In genomic region chr17:5189551-5190351, GRCm38 (mm10) we compare ENCODE assay signal across 7 mouse cellular contexts.
DNase-seq lines count a peak whose midpoint lies in the region; ATAC-seq and TF ChIP-seq lines count a peak whose summit lies in the region.

No protein-coding gene starts in this region.

- TF ChIP-seq POLR2A in heart, adult 2 months (IDR thresholded peaks at IDR 0.05; ENCODE audit: insufficient read depth, low read depth, low read length): peak; percentile 93

- H3K4me1 ChIP-seq in embryonic facial prominence, embryonic 12.5 days: peaks cover 29% of the 10 kb centered on the region; the same call in 1 of the 2 replicates
- peaks cover 12% of the 10 kb centered on the region for H3K4me1 ChIP-seq in heart, adult 2 months (ENCODE audit: control insufficient read depth, insufficient read depth, low read length)
- H3K4me1 ChIP-seq in limb, embryonic 13.5 days: peaks cover 34% of the 10 kb centered on the region
- peaks cover 18% of the 10 kb centered on the region for H3K4me1 ChIP-seq in midbrain, embryonic 16.5 days (ENCODE audit: control insufficient read depth, insufficient read depth, low read length)

- peak; percentile 97 for DNase-seq in adrenal gland, postnatal 25 days
- DNase-seq in heart, adult 2 months: peak; percentile 97 to 99
- peak; percentile 97 for DNase-seq in kidney, adult 8-10 months
- peak; percentile 91 to 95 for DNase-seq in spleen, postnatal 10 days (ENCODE audit: low spot score in 2 of 2)

- intact Hi-C loops in heart, adult 2 months (cut with DNase I): loop anchor here (1.0 to 5.0 kb wide), 4 partner anchors 37 to 407 kb away; no protein-coding TSS in a partner anchor

- peak overlapping the region; percentile 99 for H3K27ac ChIP-seq in embryonic facial prominence, embryonic 12.5 days
- H3K27ac ChIP-seq in heart, adult 2 months: peak overlapping the region; percentile 100
- H3K27ac ChIP-seq in limb, embryonic 13.5 days: peak overlapping the region; percentile 99
- peak overlapping the region; percentile 81 for H3K27ac ChIP-seq in midbrain, embryonic 16.5 days (ENCODE audit: low read length)

- TF ChIP-seq CTCF in heart, adult 2 months (IDR thresholded peaks at IDR 0.05): peak; percentile 76

- H3K36me3 ChIP-seq in embryonic facial prominence, embryonic 12.5 days: no peaks in the 10 kb centered on the region
- H3K36me3 ChIP-seq in heart, adult 2 months (ENCODE audit: control insufficient read depth, insufficient read depth, low read length): no peaks in the 10 kb centered on the region
- no peaks in the 10 kb centered on the region for H3K36me3 ChIP-seq in limb, embryonic 13.5 days
- no peaks in the 10 kb centered on the region for H3K36me3 ChIP-seq in midbrain, embryonic 16.5 days (ENCODE audit: control insufficient read depth, insufficient read depth, low read length)

- H3K79me2 ChIP-seq in heart, adult 2 months (replicated peaks; ENCODE audit: control insufficient read depth, insufficient read depth, low read length): peaks cover 3% of the 10 kb centered on the region

- peak overlapping the region; percentile 53 for H3K4me3 ChIP-seq in embryonic facial prominence, embryonic 12.5 days
- peak overlapping the region; percentile 57 for H3K4me3 ChIP-seq in heart, adult 2 months
- peak overlapping the region; percentile 59 for H3K4me3 ChIP-seq in limb, embryonic 13.5 days
- peak overlapping the region; percentile 56 for H3K4me3 ChIP-seq in midbrain, embryonic 16.5 days (ENCODE audit: low read depth, low read length)

- H3K9me3 ChIP-seq in embryonic facial prominence, embryonic 12.5 days: no peaks in the 10 kb centered on the region
- no peaks in the 10 kb centered on the region for H3K9me3 ChIP-seq in limb, embryonic 13.5 days
- no peaks in the 10 kb centered on the region for H3K9me3 ChIP-seq in midbrain, embryonic 16.5 days (replicated peaks; ENCODE audit: control insufficient read depth, low read length, poor library complexity, severe bottlenecking)

- peak overlapping the region; percentile 66 for H3K9ac ChIP-seq in embryonic facial prominence, embryonic 12.5 days
- peak overlapping the region; percentile 67 for H3K9ac ChIP-seq in heart, adult 2 months (ENCODE audit: low read depth, low read length)
- peak overlapping the region; percentile 82 for H3K9ac ChIP-seq in limb, embryonic 13.5 days
- H3K9ac ChIP-seq in midbrain, embryonic 16.5 days (ENCODE audit: low read depth, low read length): peak overlapping the region; percentile 75

- 1% methylated on average over 40 of the region's 40 CpGs for WGBS in embryonic facial prominence, embryonic 12.5 days
- WGBS in heart, adult 2 months: 2% methylated on average over 40 of the region's 40 CpGs
- WGBS in limb, embryonic 13.5 days: 2% methylated on average over 40 of the region's 40 CpGs
- WGBS in midbrain, embryonic 16.5 days: 1% methylated on average over 39 of the region's 40 CpGs

- peak; percentile 72 for TF ChIP-seq EP300 in heart, adult 2 months (IDR thresholded peaks at IDR 0.05; ENCODE audit: insufficient read depth, low read depth, low read length)

- H3K27me3 ChIP-seq in embryonic facial prominence, embryonic 12.5 days: no peaks in the 10 kb centered on the region
- no peaks in the 10 kb centered on the region for H3K27me3 ChIP-seq in heart, adult 2 months (ENCODE audit: control insufficient read depth, insufficient read depth, low read length)
- H3K27me3 ChIP-seq in limb, embryonic 13.5 days: no peaks in the 10 kb centered on the region
- H3K27me3 ChIP-seq in midbrain, embryonic 16.5 days (ENCODE audit: control insufficient read depth, insufficient read depth, low read depth, low read length): no peaks in the 10 kb centered on the region

- H3K4me2 ChIP-seq in embryonic facial prominence, embryonic 12.5 days (replicated peaks): peak overlapping the region; percentile 66
- H3K4me2 ChIP-seq in limb, embryonic 13.5 days (replicated peaks): peak overlapping the region; percentile 73
- H3K4me2 ChIP-seq in midbrain, embryonic 16.5 days (ENCODE audit: low read length): peak overlapping the region; percentile 82

- ATAC-seq in embryonic facial prominence, embryonic 12.5 days (ENCODE audit: insufficient number of reproducible peaks, insufficient read depth, low FRiP score, low TSS enrichment): peak; percentile 98
- peak; percentile 98 for ATAC-seq in limb, embryonic 13.5 days (ENCODE audit: low FRiP score, low read depth)
- ATAC-seq in midbrain, embryonic 16.5 days: peak; percentile 91

Comparison
In these comparisons a context has a peak if more than half of its experiments do, and no peak if none do; other contexts are left out.
1. Peak in every context shown above with its lines: DNase-seq, ATAC-seq, H3K4me3 ChIP-seq and H3K27ac ChIP-seq.